Mouse (Mus musculus) limb, embryonic 11.5 days (tissue): ENCODE results near the gene Gm26661. TPM values are rescaled to one million over a fixed set of nuclear protein-coding genes. Genes with fewer than 3 reads are reported as not detected.

Experiments used
- ATAC-seq: fragments of 200-750 bp; cut with Nextera tagmentation; 2 replicates; pipeline ENCODE4 v1.8.0; 2017; ENCODE audit warnings: low read depth; ENCODE audit not compliant: insufficient number of reproducible peaks, low FRiP score, low TSS enrichment
- DNase-seq: peaks from one replicate; pipeline ENCODE4 v3.0.0-alpha.2; 2015; ENCODE audit warnings: low spot score
- H3K27ac ChIP-seq: fragments of 300-500 bp; sonication (generic); replicated peaks from 2 replicates; pipeline ENCODE4 v1.5.1; 2014; ENCODE audit warnings: low read depth, mild to moderate bottlenecking, low read length
- H3K27me3 ChIP-seq: fragments of 300-500 bp; sonication (generic); 2 replicates; pipeline ENCODE4 v1.6.1; 2014; ENCODE audit warnings: mild to moderate bottlenecking, low read length, mixed read lengths; ENCODE audit not compliant: control insufficient read depth, insufficient read depth
- H3K36me3 ChIP-seq: fragments of 300-500 bp; sonication (generic); 2 replicates; pipeline ENCODE4 v1.6.1; 2014; ENCODE audit warnings: mild to moderate bottlenecking, low read length, moderate library complexity, mixed read lengths; ENCODE audit not compliant: control insufficient read depth, insufficient read depth
- H3K4me1 ChIP-seq: fragments of 300-500 bp; sonication (generic); 2 replicates; pipeline ENCODE4 v1.6.1; 2014; ENCODE audit warnings: low read length, mixed read lengths; ENCODE audit not compliant: control insufficient read depth, insufficient read depth
- H3K4me2 ChIP-seq: fragments of 300-500 bp; sonication (generic); 2 replicates; pipeline ENCODE4 v1.6.1; 2014; ENCODE audit warnings: low read depth, mild to moderate bottlenecking, moderate library complexity; ENCODE audit not compliant: severe bottlenecking
- H3K4me3 ChIP-seq: fragments of 300-500 bp; sonication (generic); 2 replicates; pipeline ENCODE4 v1.5.1; 2014; ENCODE audit warnings: low read depth, low read length
- H3K9ac ChIP-seq: fragments of 300-500 bp; sonication (generic); 2 replicates; pipeline ENCODE4 v1.6.1; 2014; ENCODE audit warnings: mild to moderate bottlenecking, low read length
- H3K9me3 ChIP-seq: fragments of 300-500 bp; sonication (generic); 2 replicates; pipeline ENCODE4 v1.6.1; 2016; ENCODE audit warnings: low read length; ENCODE audit not compliant: control insufficient read depth
- WGBS: fragments of 180-500 bp; shearing (Covaris S2); extraction: QIAGEN DNeasy Blood & Tissue Kit; methylation state at CpG from one replicate; pipeline ENCODE4 v1.1.7; 2014; 5-methylcytosine and 5-hydroxymethylcytosine counted together
- polyA plus RNA-seq: library from polyadenylated mRNA; unstranded; fragments of >200 nt; fragmentation: Nextera tagmentation; extraction: Ambion mirVana; gene quantifications from 2 replicates; pipeline ENCODE4 v1.2.1, GENCODE M21; 2014

Gm26661 gene
- polyA plus RNA-seq, 1 experiment from 2014 or later: not detected

GRCm38 (mm10) chr14:7809043-7809955 is 17.9 kb downstream of the Gm26661 start:
- DNase-seq (no peak), ATAC-seq (no peak)
- H3K36me3 ChIP-seq: no peaks in the 10 kb centered on the region

DNA sequence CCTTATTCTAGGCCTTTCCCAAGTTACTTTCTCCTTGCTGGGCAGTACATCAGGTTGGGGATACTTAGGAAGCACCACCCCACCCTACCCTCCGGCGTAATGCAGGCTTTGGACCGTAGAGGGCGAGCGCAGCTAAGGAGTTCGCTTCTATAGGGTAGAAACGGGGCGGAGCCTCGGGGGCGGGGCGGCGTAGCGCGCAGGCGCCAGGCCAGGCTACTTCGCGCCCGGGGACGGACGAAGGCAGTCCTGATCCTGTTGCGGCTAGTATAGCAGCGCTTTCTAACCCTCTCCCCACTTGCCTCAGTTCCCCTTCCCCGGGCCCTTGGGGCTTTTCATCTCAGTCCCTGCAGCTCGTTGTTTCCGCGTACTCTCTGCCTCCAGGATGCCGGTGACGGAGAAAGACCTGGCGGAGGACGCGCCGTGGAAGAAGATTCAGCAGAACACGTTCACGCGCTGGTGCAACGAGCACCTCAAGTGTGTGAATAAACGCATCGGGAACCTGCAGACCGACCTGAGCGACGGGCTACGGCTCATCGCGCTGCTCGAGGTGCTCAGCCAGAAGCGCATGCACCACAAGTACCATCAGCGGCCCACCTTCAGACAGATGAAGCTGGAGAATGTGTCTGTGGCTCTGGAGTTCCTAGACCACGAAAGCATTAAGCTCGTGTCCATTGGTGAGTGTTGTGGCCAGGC is 26.5 kb downstream of the Gm26661 start, which contains the start of gene Flnb:
Flnb (plus strand) TSS at position 188 of the 693 bp plus-strand sequence.
- H3K4me3 ChIP-seq: peak within 1 kb of the TSS; percentile 79
- H3K9ac ChIP-seq: peak within 1 kb of the TSS; percentile 83
- peak within 1 kb of the TSS; percentile 71 for H3K4me2 ChIP-seq
- H3K4me1 ChIP-seq: peaks cover 29% of the 10 kb centered on the region
- no peaks in the 10 kb centered on the region for H3K36me3 ChIP-seq
- ATAC-seq: peak; percentile 94
- H3K9me3 ChIP-seq: no peaks in the 10 kb centered on the region
- 0% methylated on average over 48 of the region's 49 CpGs for WGBS
- peak within 1 kb of the TSS; percentile 36; the same call in 1 of the 2 replicates for H3K27ac ChIP-seq
- H3K27me3 ChIP-seq: no peaks in the 10 kb centered on the region
- peak; percentile 99 for DNase-seq

More at GRCm38 (mm10) chr14:7809043-7809955, 17.9 kb downstream of the Gm26661 start:
- H3K27ac ChIP-seq: no peak overlapping the region
- H3K9me3 ChIP-seq: no peaks in the 10 kb centered on the region
- H3K4me1 ChIP-seq: no peaks in the 10 kb centered on the region
- H3K27me3 ChIP-seq: no peaks in the 10 kb centered on the region
- WGBS: 86% methylated on average over 12 of the region's 12 CpGs
- no peak overlapping the region for H3K4me2 ChIP-seq
- H3K9ac ChIP-seq: no peak overlapping the region
- H3K4me3 ChIP-seq: no peak overlapping the region

DNA sequence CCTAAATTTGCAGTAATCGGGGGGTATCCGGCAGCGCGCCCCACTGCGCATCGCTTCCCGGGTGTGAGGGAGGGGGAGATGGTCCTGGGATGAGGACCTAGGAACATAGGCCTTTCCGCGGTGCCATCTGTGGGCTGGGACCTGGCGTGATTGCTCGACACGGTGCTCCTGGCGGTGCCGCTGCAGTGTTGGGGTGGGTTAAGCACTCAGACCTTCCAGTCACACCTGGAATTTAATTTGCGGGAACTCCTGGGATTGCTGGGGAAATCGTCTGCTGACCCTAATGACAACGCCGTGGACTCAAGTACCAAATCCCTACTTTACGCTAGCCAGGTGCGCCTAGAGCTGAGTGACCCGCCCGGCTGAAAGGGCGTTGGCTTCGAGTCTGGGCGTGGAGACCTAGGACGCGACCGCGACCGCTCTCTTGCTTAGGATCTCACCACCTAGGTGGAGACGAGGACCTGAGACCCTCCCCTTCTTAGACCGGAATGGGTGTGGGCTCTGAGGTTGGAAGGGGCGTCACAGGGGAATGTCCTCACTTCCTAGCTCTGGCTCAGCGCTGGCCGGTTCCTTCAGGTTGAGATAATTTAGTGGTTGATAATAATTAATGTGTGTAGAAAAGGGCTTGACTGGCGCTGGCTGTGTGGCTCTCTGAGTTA is 27.2 kb downstream of the Gm26661 start:
- H3K27me3 ChIP-seq: no peaks in the 10 kb centered on the region
- H3K4me1 ChIP-seq: peaks cover 29% of the 10 kb centered on the region
- H3K36me3 ChIP-seq: no peaks in the 10 kb centered on the region
- DNase-seq (peak; percentile 56), ATAC-seq (peak; percentile 18)
- H3K27ac ChIP-seq: no peak overlapping the region; the same call in 1 of the 2 replicates
- WGBS: under 1% methylated on average over 36 of the region's 36 CpGs
- no peaks in the 10 kb centered on the region for H3K9me3 ChIP-seq
- peak overlapping the region; percentile 83 for H3K9ac ChIP-seq
- H3K4me2 ChIP-seq: peak overlapping the region; percentile 71
- peak overlapping the region; percentile 79 for H3K4me3 ChIP-seq

- H3K27me3 ChIP-seq: no peaks in the 10 kb centered on the region
- no peak for ATAC-seq
- no peak for DNase-seq
- H3K4me1 ChIP-seq: peaks cover 33% of the 10 kb centered on the region
- no peaks in the 10 kb centered on the region for H3K36me3 ChIP-seq
- peak overlapping the region; percentile 79 for H3K4me3 ChIP-seq
- H3K27ac ChIP-seq: no peak overlapping the region
- WGBS: 82% methylated on average over 5 of the region's 5 CpGs
- H3K4me2 ChIP-seq: peak overlapping the region; percentile 71
- no peaks in the 10 kb centered on the region for H3K9me3 ChIP-seq
- peak overlapping the region; percentile 83; the same call in 1 of the 2 replicates for H3K9ac ChIP-seq
These were observed 28.1 kb downstream of the Gm26661 start for GRCm38 (mm10) chr14:7819446-7819845.

GRCm38 (mm10) chr14:7821341-7821740 is 30.0 kb downstream of the Gm26661 start:
- ATAC-seq (no peak), DNase-seq (no peak)
- Histone ChIP-seq H3K9ac (no peak overlapping the region), H3K4me2 (peak overlapping the region; percentile 71; the same call in 1 of the 2 replicates), H3K9me3 (no peaks in the 10 kb centered on the region), H3K27me3 (no peaks in the 10 kb centered on the region), H3K27ac (no peak overlapping the region), H3K4me1 (peaks cover 50% of the 10 kb centered on the region), H3K4me3 (no peak overlapping the region), H3K36me3 (no peaks in the 10 kb centered on the region; the same call in 1 of the 2 replicates)
- WGBS: 68% methylated on average over 8 of the region's 8 CpGs

GRCm38 (mm10) chr14:7822693-7823092 is 31.3 kb downstream of the Gm26661 start:
- peaks cover 56% of the 10 kb centered on the region for H3K4me1 ChIP-seq
- no peaks in the 10 kb centered on the region for H3K9me3 ChIP-seq
- DNase-seq (peak; percentile 89), ATAC-seq (peak; percentile 69)
- WGBS: 12% methylated on average over 7 of the region's 7 CpGs
- H3K4me2 ChIP-seq: peak overlapping the region; percentile 34; the same call in 1 of the 2 replicates
- H3K27me3 ChIP-seq: no peaks in the 10 kb centered on the region
- peak overlapping the region; percentile 80 for H3K27ac ChIP-seq
- no peak overlapping the region for H3K9ac ChIP-seq
- H3K4me3 ChIP-seq: no peak overlapping the region
- H3K36me3 ChIP-seq: no peaks in the 10 kb centered on the region; the same call in 1 of the 2 replicates

DNA sequence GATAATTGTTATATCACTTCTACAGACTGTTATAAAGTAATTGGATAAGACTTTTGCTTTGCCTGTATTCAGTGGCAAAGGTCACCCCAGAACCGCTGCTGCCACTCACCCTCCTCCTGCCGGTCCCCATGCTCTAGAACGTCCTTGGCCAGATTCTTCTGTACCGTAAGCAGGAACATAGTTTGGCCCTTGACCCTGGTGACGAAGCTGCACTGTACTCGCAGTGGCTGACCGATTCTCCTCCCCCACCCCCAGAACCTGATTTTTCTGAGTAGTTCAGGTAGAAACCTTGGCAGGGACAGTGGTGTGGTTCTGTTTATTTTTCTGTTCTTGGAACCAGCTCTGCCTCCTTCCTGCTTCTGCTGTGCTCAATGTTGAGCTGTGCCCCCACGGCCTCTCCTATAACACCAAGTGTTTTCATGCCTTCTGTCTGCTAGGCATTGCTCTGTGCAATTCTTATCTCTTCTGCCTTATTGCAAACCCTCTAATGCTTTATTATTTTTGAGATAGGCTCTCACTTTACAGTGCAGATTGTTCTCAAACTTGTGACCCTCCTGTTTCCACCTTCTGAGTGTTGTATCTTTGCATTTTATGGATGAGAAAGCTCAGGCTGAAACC is 33.4 kb downstream of the Gm26661 start:
- Histone ChIP-seq H3K27me3 (no peaks in the 10 kb centered on the region), H3K27ac (no peak overlapping the region), H3K4me3 (no peak overlapping the region), H3K4me1 (peaks cover 48% of the 10 kb centered on the region), H3K36me3 (no peaks in the 10 kb centered on the region; the same call in 1 of the 2 replicates), H3K9me3 (no peaks in the 10 kb centered on the region), H3K4me2 (no peak overlapping the region), H3K9ac (no peak overlapping the region)
- DNase-seq (no peak), ATAC-seq (no peak)
- WGBS: 65% methylated on average over 8 of the region's 8 CpGs
